Mouse (Mus musculus): ENCODE data around the gene Pdzd2.
A peak's percentile ranks its signal among the peaks of the same experiment; 100 is the strongest.

Gene Pdzd2

DNA sequence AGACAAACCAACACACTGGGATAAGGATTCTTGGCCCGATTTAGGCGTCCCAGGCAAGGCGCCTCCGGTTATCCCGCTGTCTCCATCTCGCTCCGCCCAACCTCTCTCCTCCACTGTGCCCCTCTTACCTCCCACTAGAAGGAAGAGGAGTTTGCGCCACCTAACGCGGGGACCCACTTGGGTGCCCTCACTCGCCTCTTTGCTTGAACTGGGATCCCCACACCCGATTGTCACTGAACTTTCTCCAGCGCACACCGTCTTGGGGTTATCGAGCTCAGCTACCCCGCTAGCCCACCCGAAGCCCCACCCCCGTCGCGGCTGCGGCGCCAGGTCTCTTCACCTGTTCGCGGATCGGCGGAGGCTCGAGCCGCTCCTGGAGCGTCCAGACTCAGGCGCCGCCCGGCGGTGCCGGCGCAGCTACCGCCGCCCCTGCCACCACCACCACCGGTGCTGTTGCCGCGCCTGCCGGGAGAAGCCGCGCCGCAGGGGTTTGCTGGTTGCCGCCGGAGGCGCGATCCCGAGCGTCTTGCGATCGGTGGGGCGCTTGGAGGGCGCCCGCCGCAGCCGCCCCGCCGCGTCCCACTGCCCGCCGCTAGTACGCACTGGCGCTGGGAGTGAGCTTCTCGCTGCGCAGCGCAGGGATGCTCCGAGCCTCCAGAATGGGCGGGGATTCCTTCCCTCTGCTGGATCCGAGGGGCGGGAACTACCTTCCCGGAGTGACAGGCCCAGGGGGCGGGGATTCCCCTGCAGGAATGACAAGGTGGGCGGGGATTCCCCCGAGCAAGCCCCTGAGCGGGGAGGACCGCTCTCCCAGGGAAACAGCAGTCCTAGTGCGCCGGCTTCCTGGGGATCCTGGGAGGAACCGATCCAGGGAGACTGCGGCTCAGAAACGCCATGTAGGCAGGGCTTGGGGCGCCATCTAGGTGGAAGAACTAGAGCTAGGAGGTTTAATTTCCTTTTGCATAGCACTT lies at the start of gene Pdzd2:
Gene Pdzd2 (minus strand): TSS at position 648 of the 971 bp plus-strand sequence.
- peak; percentile 96 for DNase-seq (ENCODE audit: low read depth, low spot score)

- DNase-seq (ENCODE audit: low read depth, low spot score): peak; percentile 6
These were observed 49.7 kb upstream of the Pdzd2 start for GRCm38 (mm10) chr15:12789406-12789867.

- no peak for DNase-seq (ENCODE audit: low read depth, low spot score)
These were observed 48.8 kb upstream of the Pdzd2 start for GRCm38 (mm10) chr15:12788536-12788935.

DNA sequence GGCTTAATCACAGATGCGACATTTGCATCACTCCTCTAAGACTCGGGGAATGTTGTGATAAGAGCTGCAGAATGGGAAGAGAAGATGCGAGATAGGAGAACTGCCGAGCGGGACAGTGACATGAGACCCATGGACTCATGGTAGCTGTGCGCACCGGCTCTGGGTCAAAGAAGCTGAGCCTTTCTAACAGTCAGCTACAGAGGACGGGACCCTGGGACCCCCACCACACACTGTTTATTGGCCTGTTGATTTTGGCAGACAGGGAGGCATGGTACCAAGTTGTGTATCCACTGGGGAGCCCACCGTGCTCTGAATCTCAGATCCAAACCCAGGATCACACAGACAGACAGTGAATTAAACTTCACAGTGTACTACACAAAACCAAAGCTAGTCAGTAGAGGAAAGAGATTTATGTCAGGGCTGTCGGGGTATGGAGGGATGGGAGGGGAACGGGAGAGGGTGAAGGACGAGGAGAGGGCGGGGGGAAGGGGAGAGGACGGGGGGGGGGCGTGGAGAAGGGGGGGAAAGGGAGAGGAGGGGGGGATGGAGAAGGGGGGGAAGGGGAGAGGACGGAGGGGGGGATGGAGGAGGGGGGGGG lies 42.1 kb upstream of the Pdzd2 start:
- DNase-seq (ENCODE audit: low read depth, low spot score): no peak

- peak; percentile 27 for DNase-seq (ENCODE audit: low read depth, low spot score)
These were observed 41.6 kb upstream of the Pdzd2 start for GRCm38 (mm10) chr15:12781296-12781695.

- DNase-seq (ENCODE audit: low read depth, low spot score): no peak
These were observed 34.5 kb upstream of the Pdzd2 start for GRCm38 (mm10) chr15:12774149-12774753.

- DNase-seq (ENCODE audit: low read depth, low spot score): no peak
These were observed 31.2 kb upstream of the Pdzd2 start for GRCm38 (mm10) chr15:12770958-12771357.

- DNase-seq (ENCODE audit: low read depth, low spot score): no peak
These were observed 27.1 kb upstream of the Pdzd2 start for GRCm38 (mm10) chr15:12766848-12767247.

DNA sequence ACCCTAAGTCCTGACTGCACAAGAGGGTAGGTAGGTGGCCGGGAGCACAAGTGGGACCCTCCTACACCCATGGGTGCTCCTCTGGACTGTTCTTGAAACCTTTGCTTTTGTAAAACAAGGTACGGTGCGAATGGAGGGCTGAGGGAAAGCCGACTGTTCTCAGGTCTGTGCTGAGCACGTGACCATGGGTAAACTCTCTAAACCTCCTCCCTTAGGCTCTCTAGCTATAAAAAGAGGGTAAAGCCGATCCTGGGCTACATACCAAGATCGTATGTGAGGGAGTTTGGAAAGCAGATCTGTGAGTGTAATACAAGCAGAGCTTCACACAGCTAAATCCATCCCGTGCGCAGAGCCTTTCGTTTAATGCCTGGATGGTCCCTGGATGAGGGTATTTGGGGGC lies 23.4 kb upstream of the Pdzd2 start:
- DNase-seq (ENCODE audit: low read depth, low spot score): no peak

GRCm38 (mm10) chr15:12762258-12762913 lies 22.7 kb upstream of the Pdzd2 start:
- peak; percentile 54 for DNase-seq (ENCODE audit: low read depth, low spot score)

- DNase-seq (ENCODE audit: low read depth, low spot score): no peak
These were observed 21.0 kb upstream of the Pdzd2 start for GRCm38 (mm10) chr15:12760747-12761146.

GRCm38 (mm10) chr15:12758461-12758860 lies 18.7 kb upstream of the Pdzd2 start:
- no peak for DNase-seq (ENCODE audit: low read depth, low spot score)

DNA sequence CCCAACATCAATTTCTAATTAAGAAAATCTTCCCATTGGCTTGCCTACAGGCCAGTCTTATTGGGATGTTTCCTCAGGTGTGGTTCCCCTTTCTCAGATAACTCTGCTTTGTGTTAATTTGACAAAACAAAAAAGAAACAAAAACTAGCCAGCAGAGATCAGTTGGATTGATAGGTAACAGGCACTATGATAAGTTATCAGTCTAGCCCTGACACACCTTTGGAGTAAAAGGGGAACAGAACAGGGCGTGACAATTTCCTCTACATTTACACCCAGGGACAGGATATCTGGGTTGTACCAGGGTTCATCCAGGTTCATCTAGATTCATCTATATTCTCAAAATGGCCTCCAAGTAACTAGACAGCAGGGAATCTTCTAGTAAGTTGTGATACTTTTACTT lies 18.0 kb upstream of the Pdzd2 start:
- no peak for DNase-seq (ENCODE audit: low read depth, low spot score)

DNA sequence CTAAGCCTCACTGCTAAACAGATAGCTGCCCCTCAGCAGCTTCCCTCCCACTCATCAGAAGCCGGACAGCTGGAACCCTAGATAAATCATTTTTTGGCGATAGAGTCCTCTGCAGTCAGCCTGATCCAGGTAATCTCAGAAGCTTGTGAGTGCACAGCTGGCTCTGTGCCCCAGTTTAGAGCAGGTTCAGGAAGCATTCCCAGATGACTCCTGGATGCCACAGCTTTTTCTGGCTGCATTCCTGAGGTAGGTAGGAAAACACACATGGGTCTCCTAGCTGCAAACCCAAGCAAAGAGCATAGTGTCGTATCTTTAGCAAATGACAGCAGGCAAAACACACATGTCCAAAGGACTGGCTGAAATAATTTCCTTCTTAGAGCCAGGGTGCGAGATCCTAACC lies 13.5 kb upstream of the Pdzd2 start:
- no peak for DNase-seq (ENCODE audit: low read depth, low spot score)

DNA sequence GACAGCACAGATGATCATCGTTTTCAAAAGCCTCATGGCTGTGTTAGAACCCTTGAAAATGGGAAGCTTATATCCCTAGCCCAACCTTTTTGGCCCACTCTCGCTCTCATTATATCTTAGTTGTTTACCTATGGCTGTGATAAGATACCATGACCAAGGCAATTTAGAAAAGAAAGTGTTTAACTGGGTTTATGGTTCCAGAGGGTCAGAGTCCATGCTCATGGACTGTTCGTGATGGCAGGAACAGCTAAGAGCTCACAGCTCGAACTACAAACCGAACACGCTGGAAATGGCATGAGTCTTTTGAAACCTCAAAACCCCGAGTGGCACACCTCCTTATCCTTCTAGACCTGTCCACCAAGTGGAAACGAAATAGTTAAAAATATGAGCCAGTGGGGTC lies 11.2 kb upstream of the Pdzd2 start:
- no peak for DNase-seq (ENCODE audit: low read depth, low spot score)

GRCm38 (mm10) chr15:12749549-12750301 lies 10.0 kb upstream of the Pdzd2 start:
- no peak for DNase-seq (ENCODE audit: low read depth, low spot score)

GRCm38 (mm10) chr15:12742117-12742906 lies 2.6 kb upstream of the Pdzd2 start:
- DNase-seq (ENCODE audit: low read depth, low spot score): no peak

DNA sequence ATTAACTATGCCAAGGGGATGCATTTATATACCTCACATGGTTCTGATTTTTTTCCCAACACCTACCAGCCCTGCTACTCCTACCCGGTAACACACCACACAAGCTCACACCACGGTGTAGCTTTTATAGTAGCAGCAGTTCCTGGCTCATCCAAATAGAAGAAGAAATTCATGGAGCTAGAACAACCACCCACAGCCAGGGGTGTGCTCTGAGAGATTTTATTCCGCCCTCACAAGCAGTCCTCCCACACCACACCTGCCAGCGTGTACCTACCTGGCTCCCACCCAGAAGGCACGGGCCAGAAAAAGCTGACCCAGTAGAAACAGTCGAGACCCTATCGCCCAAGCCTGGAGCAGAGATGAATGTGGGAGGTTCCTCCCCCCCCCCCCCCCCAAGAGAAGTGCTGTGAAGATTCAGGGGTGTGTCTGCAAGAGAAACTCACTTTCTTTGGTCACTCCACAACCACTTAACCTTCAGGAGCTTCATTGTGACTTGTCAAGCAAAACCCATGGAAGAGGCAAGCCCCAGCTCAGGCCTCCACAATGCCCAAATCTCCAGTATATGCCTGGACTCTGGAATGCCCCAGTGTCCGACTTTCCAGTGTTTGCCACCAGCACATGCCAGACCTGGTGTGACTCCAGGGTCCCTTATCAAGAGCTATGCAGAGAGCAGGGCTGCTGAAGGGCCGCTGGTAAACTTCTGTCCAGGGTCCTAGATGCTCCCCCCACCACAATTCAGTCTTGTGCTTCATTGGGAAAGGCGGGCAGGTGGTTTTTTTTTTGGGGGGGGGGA lies 1.2 kb downstream of the Pdzd2 start:
- no peak for DNase-seq (ENCODE audit: low read depth, low spot score)

GRCm38 (mm10) chr15:12735208-12735607 lies 4.5 kb downstream of the Pdzd2 start:
- DNase-seq (ENCODE audit: low read depth, low spot score): peak; percentile 35
